Mouse (Mus musculus) liver, embryonic 16.5 days (tissue): Measurements from ENCODE around the gene Prc1. TPM values are rescaled to one million over a fixed set of nuclear protein-coding genes. Genes with fewer than 3 reads are reported as not detected.

Source experiments
- ATAC-seq: fragments of 200-750 bp; cut with Nextera tagmentation; 2 replicates; pipeline ENCODE4 v1.8.0; 2017; ENCODE audit warnings: low read depth, mild to moderate bottlenecking, moderate number of reproducible peaks, moderate library complexity
- H3K27ac ChIP-seq: fragments of 300-500 bp; sonication (generic); 2 replicates; pipeline ENCODE4 v1.5.1; 2014; ENCODE audit warnings: mild to moderate bottlenecking, low read length
- H3K27me3 ChIP-seq: fragments of 300-500 bp; sonication (generic); 2 replicates; pipeline ENCODE4 v1.6.1; 2014; ENCODE audit warnings: low read depth, low read length, mixed read lengths; ENCODE audit not compliant: control insufficient read depth, insufficient read depth
- H3K36me3 ChIP-seq: fragments of 300-500 bp; sonication (generic); 2 replicates; pipeline ENCODE4 v1.6.1; 2014; ENCODE audit warnings: mild to moderate bottlenecking; ENCODE audit not compliant: control insufficient read depth, insufficient read depth
- H3K4me1 ChIP-seq: fragments of 300-500 bp; sonication (generic); 2 replicates; pipeline ENCODE4 v1.6.1; 2014; ENCODE audit warnings: low read depth, low read length, mixed read lengths; ENCODE audit not compliant: control insufficient read depth
- H3K4me2 ChIP-seq: fragments of 300-500 bp; sonication (generic); 2 replicates; pipeline ENCODE4 v1.6.1; 2014; ENCODE audit warnings: low read depth, low read length, mixed read lengths
- H3K4me3 ChIP-seq: fragments of 300-500 bp; sonication (generic); 2 replicates; pipeline ENCODE4 v1.5.1; 2014; ENCODE audit warnings: low read depth, mild to moderate bottlenecking, low read length
- H3K9ac ChIP-seq: fragments of 300-500 bp; sonication (generic); 2 replicates; pipeline ENCODE4 v1.6.1; 2014; ENCODE audit warnings: low read depth, low read length
- H3K9me3 ChIP-seq: fragments of 300-500 bp; sonication (generic); replicated peaks from 2 replicates; pipeline ENCODE4 v1.6.1; 2016; ENCODE audit warnings: low read length; ENCODE audit not compliant: control insufficient read depth
- WGBS: fragments of 180-500 bp; shearing (Covaris S2); extraction: QIAGEN DNeasy Blood & Tissue Kit; methylation state at CpG from one replicate; pipeline ENCODE4 v1.1.7; 2014; ENCODE audit not compliant: insufficient replicate concordance; 5-methylcytosine and 5-hydroxymethylcytosine counted together
- polyA plus RNA-seq: library from polyadenylated mRNA; unstranded; fragments of >200 nt; fragmentation: Nextera tagmentation; extraction: Ambion mirVana; gene quantifications from 2 replicates; pipeline ENCODE4 v1.2.1, GENCODE M21; 2015

Prc1 gene
- polyA plus RNA-seq, 1 experiment from 2014 or later: 125 TPM

DNA sequence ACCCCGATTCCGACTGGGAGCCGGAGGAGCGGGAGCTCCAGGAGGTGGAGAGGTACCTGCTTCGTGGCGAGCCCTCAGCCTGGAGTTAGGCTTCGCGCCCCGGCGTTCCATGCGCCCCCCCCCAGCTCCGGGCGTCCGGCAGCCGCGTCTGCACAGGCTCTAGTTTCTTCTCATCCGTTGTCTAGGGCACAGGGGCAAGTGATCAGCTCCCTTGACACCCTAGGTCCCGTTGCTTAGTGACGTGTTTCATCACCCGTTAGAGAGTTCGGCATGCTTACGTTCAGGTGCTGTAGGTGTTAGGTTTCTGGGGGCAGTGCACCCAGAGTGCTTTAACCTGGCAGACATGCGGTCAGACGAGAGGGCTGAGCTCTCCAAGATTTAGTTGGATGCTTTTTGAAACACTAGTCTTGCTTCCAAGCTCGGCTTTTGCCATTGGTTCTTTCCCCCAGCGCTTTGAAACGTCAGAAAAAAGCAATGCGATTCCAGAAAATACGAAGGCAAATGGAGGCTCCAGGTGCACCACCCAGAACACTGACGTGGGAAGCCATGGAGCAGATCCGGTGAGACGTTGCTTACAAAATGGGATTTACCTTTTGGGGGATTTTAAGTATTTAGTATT lies 32.8 kb upstream of the Prc1 start:
- under 1% methylated on average over 32 of the region's 32 CpGs for WGBS
- Histone ChIP-seq H3K4me1 (peaks cover 12% of the 10 kb centered on the region), H3K36me3 (peaks cover 21% of the 10 kb centered on the region), H3K9ac (peak overlapping the region; percentile 82), H3K4me3 (peak overlapping the region; percentile 79), H3K27ac (peak overlapping the region; percentile 80), H3K27me3 (no peaks in the 10 kb centered on the region), H3K9me3 (no peaks in the 10 kb centered on the region), H3K4me2 (peak overlapping the region; percentile 73)
- peak; percentile 57 for ATAC-seq

DNA sequence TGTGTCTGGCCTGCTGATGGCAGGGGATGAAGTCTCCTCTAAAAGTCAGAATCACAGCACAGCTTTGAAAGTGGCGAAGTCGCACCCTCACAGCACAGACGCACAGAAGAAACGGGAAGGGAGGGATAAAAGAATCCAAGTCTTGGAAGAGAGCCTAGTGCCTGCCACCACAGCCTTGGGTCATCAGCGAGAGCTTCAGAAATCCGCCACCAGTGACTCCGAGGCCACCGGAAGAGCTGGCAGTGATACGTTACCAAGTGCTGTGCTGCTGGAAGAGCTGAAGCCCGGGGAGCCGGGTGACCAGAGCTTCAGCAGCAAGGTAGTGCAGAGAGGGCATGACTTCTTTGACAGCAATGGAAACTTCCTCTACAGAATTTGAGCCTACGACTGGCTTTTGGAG lies 29.6 kb upstream of the Prc1 start:
- Histone ChIP-seq H3K9ac (no peak overlapping the region), H3K27ac (no peak overlapping the region), H3K9me3 (no peaks in the 10 kb centered on the region), H3K27me3 (no peaks in the 10 kb centered on the region), H3K36me3 (peaks cover 27% of the 10 kb centered on the region), H3K4me1 (peaks cover 21% of the 10 kb centered on the region), H3K4me3 (no peak overlapping the region), H3K4me2 (no peak overlapping the region)
- 88% methylated on average over 12 of the region's 12 CpGs for WGBS
- no peak for ATAC-seq

DNA sequence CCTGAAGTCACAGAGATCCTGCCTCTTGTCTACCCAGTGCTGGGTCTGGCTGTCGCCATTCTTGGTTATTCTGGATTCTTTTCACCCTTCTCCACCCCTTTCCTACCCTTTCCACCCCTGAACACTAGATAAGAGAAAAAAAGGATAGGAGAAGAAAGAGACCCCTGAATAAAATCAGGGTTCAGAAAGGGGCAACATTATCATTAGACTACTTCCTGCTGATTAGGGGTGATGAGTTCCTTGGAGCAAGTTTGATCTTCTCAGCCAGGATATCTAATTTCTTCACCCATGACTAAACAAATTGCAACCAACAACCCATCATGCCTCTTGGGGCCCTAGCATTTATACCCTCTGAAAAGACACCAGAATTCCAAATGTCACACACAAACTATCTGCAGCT lies 26.5 kb upstream of the Prc1 start:
- peaks cover 27% of the 10 kb centered on the region for H3K36me3 ChIP-seq
- 50% methylated on average over 1 of the region's 1 CpGs for WGBS
- no peak for ATAC-seq

DNA sequence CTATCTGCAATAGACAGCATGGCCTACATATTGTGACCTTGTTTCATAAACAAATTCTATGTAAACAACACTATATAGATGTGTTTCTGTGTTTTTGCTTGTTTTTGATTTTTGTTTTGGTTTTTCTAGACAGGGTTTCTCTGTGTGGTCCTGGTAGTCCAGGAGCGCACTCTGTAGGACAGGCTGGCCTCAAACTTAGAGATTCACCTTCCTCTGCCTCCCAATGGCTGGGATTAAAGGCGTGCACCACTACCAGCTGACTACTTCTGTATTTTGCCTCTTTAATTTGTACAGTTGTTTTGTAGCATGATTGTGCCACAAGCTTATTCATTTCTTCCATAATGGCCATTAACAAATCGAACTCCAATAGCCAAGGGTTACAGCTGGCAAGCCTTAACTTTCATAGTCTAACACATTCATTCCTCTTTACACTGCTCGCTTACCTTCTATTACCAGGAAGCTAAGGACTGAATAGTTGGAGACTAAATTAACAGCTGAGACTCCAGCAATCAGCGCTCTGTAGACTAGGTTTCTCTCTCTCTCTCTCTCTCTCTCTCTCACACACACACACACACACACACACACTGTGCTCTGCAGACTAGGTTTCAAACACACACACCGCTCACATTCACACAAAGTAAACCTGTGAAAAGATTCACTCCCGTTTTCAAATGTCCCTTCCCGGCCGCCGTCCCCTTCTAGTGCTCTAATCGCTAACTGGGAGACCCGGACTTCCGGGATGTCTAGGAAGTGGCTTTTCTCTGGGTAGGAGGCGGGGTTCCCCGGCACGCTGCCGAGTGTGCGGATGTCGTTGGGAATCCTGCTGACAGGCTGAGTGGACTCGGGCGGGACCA lies 25.1 kb upstream of the Prc1 start, which contains the start of gene Vps33b:
Gene Vps33b, plus strand, starts transcription at position 753 of the 854 bp plus-strand sequence.
- ATAC-seq: peak; percentile 96
- peaks cover 27% of the 10 kb centered on the region for H3K36me3 ChIP-seq
- peak within 1 kb of the TSS; percentile 81 for H3K4me2 ChIP-seq
- WGBS: 3% methylated on average over 21 of the region's 21 CpGs
- H3K27me3 ChIP-seq: no peaks in the 10 kb centered on the region
- H3K4me3 ChIP-seq: peak within 1 kb of the TSS; percentile 80
- H3K9ac ChIP-seq: peak within 1 kb of the TSS; percentile 76
- H3K4me1 ChIP-seq: peaks cover 20% of the 10 kb centered on the region
- peak within 1 kb of the TSS; percentile 75 for H3K27ac ChIP-seq
- no peaks in the 10 kb centered on the region for H3K9me3 ChIP-seq

More for the DNA sequence above, 26.5 kb upstream of the Prc1 start:
- no peak overlapping the region for H3K4me2 ChIP-seq
- H3K4me3 ChIP-seq: no peak overlapping the region
- no peaks in the 10 kb centered on the region for H3K27me3 ChIP-seq
- no peaks in the 10 kb centered on the region for H3K9me3 ChIP-seq
- peaks cover 20% of the 10 kb centered on the region for H3K4me1 ChIP-seq
- H3K9ac ChIP-seq: no peak overlapping the region
- H3K27ac ChIP-seq: no peak overlapping the region

DNA sequence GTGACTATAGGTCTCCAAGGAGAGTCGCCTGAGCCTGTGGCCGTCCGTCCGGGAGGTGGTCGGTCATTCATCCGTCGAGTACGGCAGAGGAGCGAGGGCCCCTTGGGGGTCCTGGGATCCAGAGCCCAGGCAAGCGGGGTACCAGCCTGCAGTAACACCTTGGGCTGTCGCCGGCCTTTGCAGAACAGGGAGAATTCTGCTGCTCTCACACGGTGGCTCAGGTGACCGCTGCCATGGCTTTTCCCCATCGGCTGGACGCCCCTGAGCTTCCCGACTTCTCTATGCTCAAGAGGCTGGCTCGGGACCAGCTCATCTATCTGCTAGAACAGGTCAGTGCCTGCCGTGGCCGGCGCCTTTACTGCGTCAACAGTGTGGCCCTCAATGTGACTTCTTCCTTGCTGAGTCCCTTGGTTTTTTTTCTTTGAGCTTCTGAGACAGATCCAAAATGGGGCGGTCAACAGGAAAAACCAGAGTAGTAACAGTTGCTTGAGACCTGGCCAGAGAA lies 24.4 kb upstream of the Prc1 start:
- WGBS: under 1% methylated on average over 23 of the region's 23 CpGs
- Histone ChIP-seq H3K36me3 (peaks cover 26% of the 10 kb centered on the region), H3K27ac (peak overlapping the region; percentile 55)

DNA sequence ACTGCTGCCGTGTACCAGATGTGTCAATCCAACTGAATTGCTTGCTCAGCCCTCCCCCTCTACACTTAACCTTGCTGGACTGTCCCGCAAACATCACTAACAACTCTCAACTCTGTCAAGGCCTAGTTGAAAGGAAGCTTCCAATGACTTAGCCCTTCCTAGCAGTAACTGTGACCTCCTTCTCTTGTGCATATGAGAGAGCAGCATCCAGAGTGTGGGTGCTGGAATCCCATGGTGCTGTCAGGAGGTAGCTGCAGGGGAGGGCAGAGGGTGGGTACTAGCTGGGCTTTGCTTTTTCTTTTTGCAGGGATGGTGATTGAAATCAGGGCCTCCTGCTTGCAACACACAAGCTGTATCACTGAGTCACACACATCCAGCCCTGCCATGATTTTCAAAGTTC lies 20.8 kb upstream of the Prc1 start:
- Histone ChIP-seq H3K27me3 (no peaks in the 10 kb centered on the region), H3K4me1 (peaks cover 18% of the 10 kb centered on the region), H3K4me3 (no peak overlapping the region), H3K9ac (no peak overlapping the region), H3K27ac (no peak overlapping the region), H3K36me3 (peaks cover 16% of the 10 kb centered on the region), H3K9me3 (no peaks in the 10 kb centered on the region), H3K4me2 (no peak overlapping the region)
- WGBS: 70% methylated on average over 2 of the region's 2 CpGs
- no peak for ATAC-seq

More for the DNA sequence above, 24.4 kb upstream of the Prc1 start:
- H3K9ac ChIP-seq: peak overlapping the region; percentile 76
- no peaks in the 10 kb centered on the region for H3K27me3 ChIP-seq
- peak overlapping the region; percentile 81 for H3K4me2 ChIP-seq
- peaks cover 20% of the 10 kb centered on the region for H3K4me1 ChIP-seq
- H3K4me3 ChIP-seq: peak overlapping the region; percentile 80
- ATAC-seq: peak; percentile 56
- H3K9me3 ChIP-seq: no peaks in the 10 kb centered on the region

DNA sequence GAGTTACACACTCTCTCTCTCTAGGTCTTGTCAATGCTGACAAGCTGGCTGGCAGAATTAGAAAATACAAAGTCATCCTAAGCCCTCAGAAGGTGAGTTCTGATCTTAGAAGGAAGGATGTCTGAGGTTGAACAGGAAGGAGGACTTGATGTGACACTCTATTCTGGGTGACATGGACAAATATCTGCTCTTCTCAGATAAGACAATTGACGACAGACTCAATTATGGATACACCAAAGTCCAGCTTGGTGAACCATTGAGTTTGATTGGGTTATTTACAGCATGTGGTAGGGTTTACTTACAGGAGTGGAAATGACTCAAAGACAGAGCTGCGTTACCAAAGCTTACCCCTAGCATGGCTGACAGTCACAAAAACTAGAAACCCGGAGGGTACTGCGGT lies 17.9 kb upstream of the Prc1 start:
- no peak overlapping the region for H3K9ac ChIP-seq
- no peaks in the 10 kb centered on the region for H3K9me3 ChIP-seq
- no peak overlapping the region for H3K27ac ChIP-seq
- WGBS: 52% methylated on average over 4 of the region's 4 CpGs
- no peak overlapping the region for H3K4me2 ChIP-seq
- no peak overlapping the region for H3K4me3 ChIP-seq
- no peaks in the 10 kb centered on the region for H3K27me3 ChIP-seq
- no peaks in the 10 kb centered on the region for H3K4me1 ChIP-seq
- ATAC-seq: no peak
- peaks cover 16% of the 10 kb centered on the region for H3K36me3 ChIP-seq

DNA sequence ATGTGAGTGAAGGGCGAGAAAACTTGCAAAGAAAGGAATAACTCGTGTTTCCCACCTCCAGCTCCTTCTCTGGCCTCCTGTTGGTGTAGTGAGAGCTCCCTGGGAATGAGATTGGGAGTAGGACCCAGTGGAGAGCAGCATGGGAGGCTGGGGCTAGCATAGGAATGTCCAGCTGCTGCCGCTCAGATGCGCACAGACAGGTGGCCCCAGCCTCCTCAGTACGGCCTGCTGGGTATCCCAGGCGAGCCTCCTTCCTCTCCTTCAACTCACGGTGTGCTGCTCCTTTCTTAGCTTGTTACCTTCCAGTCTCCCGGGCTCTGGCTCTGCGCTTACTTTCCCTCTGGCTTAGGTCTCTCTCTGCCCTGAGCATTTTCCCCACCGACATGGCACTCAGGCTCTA lies 14.2 kb upstream of the Prc1 start:
- H3K4me3 ChIP-seq: no peak overlapping the region
- 82% methylated on average over 10 of the region's 10 CpGs for WGBS
- H3K9ac ChIP-seq: no peak overlapping the region
- peaks cover 10% of the 10 kb centered on the region for H3K4me1 ChIP-seq
- H3K27me3 ChIP-seq: no peaks in the 10 kb centered on the region
- peaks cover 8% of the 10 kb centered on the region for H3K36me3 ChIP-seq
- no peak for ATAC-seq
- no peaks in the 10 kb centered on the region for H3K9me3 ChIP-seq
- H3K27ac ChIP-seq: no peak overlapping the region
- no peak overlapping the region for H3K4me2 ChIP-seq

DNA sequence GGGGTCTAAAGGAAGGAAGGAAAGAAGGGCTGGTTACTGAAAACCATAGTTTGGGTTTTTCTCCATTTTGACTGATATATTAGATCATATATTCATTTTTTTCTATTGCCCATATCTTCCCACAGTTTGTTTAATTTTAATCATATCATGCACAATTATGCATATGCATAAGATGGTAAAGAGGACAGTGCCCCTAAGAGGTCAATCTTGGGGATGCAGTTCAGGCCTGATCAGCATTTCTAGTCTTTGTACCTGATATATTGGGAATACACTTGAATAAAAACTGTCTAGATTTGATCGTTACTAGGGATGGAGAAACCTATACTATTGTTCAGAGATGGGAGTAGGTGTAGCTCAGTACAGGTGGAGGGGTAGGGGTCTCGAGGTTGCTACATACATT lies 13.3 kb upstream of the Prc1 start:
- Histone ChIP-seq H3K4me2 (no peak overlapping the region), H3K27ac (no peak overlapping the region), H3K4me1 (peaks cover 10% of the 10 kb centered on the region), H3K36me3 (peaks cover 10% of the 10 kb centered on the region), H3K27me3 (no peaks in the 10 kb centered on the region), H3K9me3 (no peaks in the 10 kb centered on the region), H3K9ac (no peak overlapping the region), H3K4me3 (no peak overlapping the region)
- ATAC-seq: no peak
- 59% methylated on average over 2 of the region's 2 CpGs for WGBS
